Mouse (Mus musculus): ENCODE data around the gene Cped1.

DNA sequence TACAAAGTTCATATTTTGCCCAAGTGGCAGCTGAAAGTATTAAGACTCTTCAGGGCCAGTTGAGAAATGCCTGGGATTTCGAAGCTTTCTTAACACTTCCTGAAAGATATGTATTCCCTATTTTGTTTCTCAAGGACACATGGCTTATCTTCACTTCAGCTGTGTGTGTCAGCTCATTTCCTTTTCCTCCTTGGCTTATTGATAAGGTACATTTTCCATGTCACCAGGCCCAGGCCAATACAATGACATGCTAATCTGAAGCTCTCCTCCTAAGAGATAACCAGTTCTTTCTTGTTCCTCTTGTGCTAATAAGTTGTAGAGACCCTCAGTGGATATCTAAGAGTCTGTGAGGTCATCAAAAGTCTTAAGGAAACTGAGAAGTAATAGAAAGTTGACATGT, 4.6 kb upstream of the Cped1 start:
- TF ChIP-seq TAL1 (conservative IDR thresholded peaks at IDR 0.05; ENCODE audit: low read depth, low read length) (no peak), CTCF (IDR thresholded peaks at IDR 0.05; ENCODE audit: low read depth, low read length) (no peak), POLR2AphosphoS5 (IDR thresholded peaks at IDR 0.05; ENCODE audit: insufficient replicate concordance, low read depth, low read length) (no peak), GATA1 (IDR thresholded peaks at IDR 0.05; ENCODE audit: borderline replicate concordance, low read length) (no peak), GATA2 (IDR thresholded peaks at IDR 0.05; ENCODE audit: borderline replicate concordance, low read depth, low read length) (no peak)
